Mouse (Mus musculus): ENCODE results near the gene Tk1. TPM values are rescaled to one million over a fixed set of nuclear protein-coding genes. Genes with fewer than 3 reads are reported as not detected.

The Tk1 gene
- total and polyA plus RNA-seq, 3 experiments = 172 to 188 TPM; not detected in 1

- H3K79me2 ChIP-seq (ENCODE audit: control insufficient read depth, insufficient read depth, low read length, poor library complexity) = peaks cover 12% of the 10 kb centered on the region
- peaks cover 5 to 9% of the 10 kb centered on the region in 2 experiments for H3K4me1 ChIP-seq (ENCODE audit: control insufficient read depth in 1 of 2, insufficient read depth in 2 of 2, low read length in 2 of 2)
- no peak overlapping the region for H3K9ac ChIP-seq (ENCODE audit: control insufficient read depth, low read depth, low read length, poor library complexity, severe bottlenecking)
- H3K36me3 ChIP-seq (ENCODE audit: control insufficient read depth in 1 of 2, insufficient read depth in 2 of 2, low read length in 2 of 2) = peaks cover 13 to 33% of the 10 kb centered on the region in 2 experiments
- DNase-seq (ENCODE audit: low read depth, low spot score) = no peak
- TF ChIP-seq POLR2AphosphoS2 (IDR thresholded peaks at IDR 0.05; ENCODE audit: low read length) (no peak), CHD1 (IDR thresholded peaks at IDR 0.05; ENCODE audit: low read depth, low read length) (no peak), MEF2A (IDR thresholded peaks at IDR 0.05; ENCODE audit: extremely low read depth, insufficient replicate concordance, low read depth, low read length, poor library complexity, severe bottlenecking) (no peak), E2F4 (IDR thresholded peaks at IDR 0.05; ENCODE audit: borderline replicate concordance, low read depth, low read length) (no peak), HCFC1 (IDR thresholded peaks at IDR 0.05; ENCODE audit: low read depth, low read length) (no peak), RAD21 (IDR thresholded peaks at IDR 0.05; ENCODE audit: low read depth, low read length) (no peak), ETS1 (IDR thresholded peaks at IDR 0.05; ENCODE audit: low read depth, low read length) (no peak), GATA1 (IDR thresholded peaks at IDR 0.05; ENCODE audit: low read depth, low read length) (no peak), SMC3 (IDR thresholded peaks at IDR 0.05; ENCODE audit: low read depth, low read length) (no peak), USF1 (IDR thresholded peaks at IDR 0.05; ENCODE audit: low read depth, low read length) (no peak)
- H3K4me3 ChIP-seq (ENCODE audit: control insufficient read depth in 1 of 2, insufficient read depth in 1 of 2, low read depth in 2 of 2, low read length in 2 of 2) = no peak overlapping the region
- H3K27ac ChIP-seq (ENCODE audit: control insufficient read depth, low read depth, low read length) = no peak overlapping the region
- H3K9me3 ChIP-seq (replicated peaks; ENCODE audit: insufficient read depth, low read length) = no peaks in the 10 kb centered on the region
- no peaks in the 10 kb centered on the region for H3K27me3 ChIP-seq (ENCODE audit: control insufficient read depth in 1 of 2, insufficient read depth in 2 of 2, low read length in 2 of 2)
These were observed 29.5 kb upstream of the Tk1 start for GRCm38 (mm10) chr11:117855360-117855759.

- DNase-seq (ENCODE audit: low read depth, low spot score) = no peak
- Histone ChIP-seq H3K9me3 (replicated peaks; ENCODE audit: insufficient read depth, low read length) (no peaks in the 10 kb centered on the region), H3K27ac (ENCODE audit: control insufficient read depth, low read depth, low read length) (no peak overlapping the region), H3K9ac (ENCODE audit: control insufficient read depth, low read depth, low read length, poor library complexity, severe bottlenecking) (no peak overlapping the region), H3K4me3 (ENCODE audit: control insufficient read depth in 1 of 2, insufficient read depth in 1 of 2, low read depth in 2 of 2, low read length in 2 of 2) (no peak overlapping the region), H3K36me3 (ENCODE audit: control insufficient read depth in 1 of 2, insufficient read depth in 2 of 2, low read length in 2 of 2) (peaks cover 16 to 33% of the 10 kb centered on the region in 2 experiments), H3K4me1 (ENCODE audit: control insufficient read depth in 1 of 2, insufficient read depth in 2 of 2, low read length in 2 of 2) (peaks cover 8 to 11% of the 10 kb centered on the region in 2 experiments), H3K27me3 (ENCODE audit: control insufficient read depth in 1 of 2, insufficient read depth in 2 of 2, low read length in 2 of 2) (no peaks in the 10 kb centered on the region), H3K79me2 (ENCODE audit: control insufficient read depth, insufficient read depth, low read length, poor library complexity) (peaks cover 23% of the 10 kb centered on the region)
- 0 out of 4 replicates have a peak, but pooled peaks of 1 of the 2 experiments have one; percentile 7 for TF ChIP-seq POLR2A (IDR thresholded peaks at IDR 0.05; ENCODE audit: control insufficient read depth in 1 of 2, insufficient read depth in 1 of 2, low read depth in 1 of 2, low read length in 2 of 2, poor library complexity in 1 of 2)
- TF ChIP-seq NELFE (IDR thresholded peaks at IDR 0.05; ENCODE audit: low read depth, low read length) = no peak
These were observed 28.3 kb upstream of the Tk1 start for GRCm38 (mm10) chr11:117854241-117854640.

DNA sequence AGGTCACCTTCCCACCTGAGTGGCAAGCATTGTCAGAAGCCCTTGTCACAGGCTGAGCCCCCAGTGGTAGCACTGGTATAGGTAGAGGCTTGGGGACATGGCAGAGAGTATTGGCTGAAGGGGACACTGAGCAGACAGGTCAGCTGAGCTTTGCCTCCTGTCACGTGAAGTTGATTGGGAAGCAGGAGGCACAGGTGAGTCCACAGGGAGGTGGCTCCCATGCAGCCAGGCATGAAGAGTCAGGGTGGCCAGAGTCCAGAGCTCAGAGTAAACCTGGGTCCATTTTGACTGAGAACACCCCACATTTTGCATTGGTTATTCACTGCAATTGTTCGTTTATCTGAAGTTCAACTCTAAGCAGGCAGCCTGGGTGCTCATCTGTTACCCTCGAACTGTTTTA is 27.0 kb upstream of the Tk1 start:
- H3K4me3 ChIP-seq (ENCODE audit: control insufficient read depth in 1 of 2, insufficient read depth in 1 of 2, low read depth in 2 of 2, low read length in 2 of 2) = no peak overlapping the region
- H3K27me3 ChIP-seq (ENCODE audit: control insufficient read depth in 1 of 2, insufficient read depth in 2 of 2, low read length in 2 of 2) = no peaks in the 10 kb centered on the region
- TF ChIP-seq TCF12 (IDR thresholded peaks at IDR 0.05; ENCODE audit: low read depth, low read length) = no peak
- no peak for TF ChIP-seq MAZ (IDR thresholded peaks at IDR 0.05; ENCODE audit: low read depth, low read length)
- no peak for TF ChIP-seq KAT2A (conservative IDR thresholded peaks at IDR 0.05; ENCODE audit: low read depth, low read length)
- TF ChIP-seq BHLHE40 (IDR thresholded peaks at IDR 0.05; ENCODE audit: borderline replicate concordance, low read depth, low read length) = no peak
- no peak for TF ChIP-seq GATA1 (IDR thresholded peaks at IDR 0.05; ENCODE audit: low read depth, low read length)
- no peak for TF ChIP-seq USF1 (IDR thresholded peaks at IDR 0.05; ENCODE audit: low read depth, low read length)
- no peak for TF ChIP-seq MYC (IDR thresholded peaks at IDR 0.05; ENCODE audit: low read depth, low read length)
- no peak for TF ChIP-seq JUND (IDR thresholded peaks at IDR 0.05; ENCODE audit: low read depth, low read length)
- no peak for TF ChIP-seq CTCF (IDR thresholded peaks at IDR 0.05 in 2 of 3, conservative IDR thresholded peaks at IDR 0.05 in 1 of 3; ENCODE audit: control insufficient read depth in 1 of 3, insufficient read depth in 1 of 3, low read depth in 2 of 3, low read length in 3 of 3, poor library complexity in 1 of 3, severe bottlenecking in 1 of 3)
- no peak; a peak in 1 of 4 replicates for TF ChIP-seq POLR2A (IDR thresholded peaks at IDR 0.05; ENCODE audit: control insufficient read depth in 1 of 2, insufficient read depth in 1 of 2, low read depth in 1 of 2, low read length in 2 of 2, poor library complexity in 1 of 2)
- peaks cover 28% of the 10 kb centered on the region for H3K79me2 ChIP-seq (ENCODE audit: control insufficient read depth, insufficient read depth, low read length, poor library complexity)
- H3K27ac ChIP-seq (ENCODE audit: control insufficient read depth, low read depth, low read length) = no peak overlapping the region
- no peak for DNase-seq (ENCODE audit: low read depth, low spot score)
- no peaks in the 10 kb centered on the region for H3K9me3 ChIP-seq (replicated peaks; ENCODE audit: insufficient read depth, low read length)
- H3K4me1 ChIP-seq (ENCODE audit: control insufficient read depth in 1 of 2, insufficient read depth in 2 of 2, low read length in 2 of 2) = peaks cover 9 to 14% of the 10 kb centered on the region in 2 experiments
- peaks cover 16 to 33% of the 10 kb centered on the region in 2 experiments for H3K36me3 ChIP-seq (ENCODE audit: control insufficient read depth in 1 of 2, insufficient read depth in 2 of 2, low read length in 2 of 2)
- H3K9ac ChIP-seq (ENCODE audit: control insufficient read depth, low read depth, low read length, poor library complexity, severe bottlenecking) = no peak overlapping the region

Measured in MEL (cell line).